Mouse (Mus musculus): Measurements from ENCODE around the gene Capn15. TPM values are rescaled to one million over a fixed set of nuclear protein-coding genes. Genes with fewer than 3 reads are reported as not detected.

The Capn15 gene
- polyA plus RNA-seq, 1 experiment from 2014 or later = 13.9 TPM

GRCm38 (mm10) chr17:26013711-26014110, 28.1 kb upstream of the Capn15 start:
- H3K36me3 ChIP-seq (ENCODE audit: insufficient read depth, low read length) = 0 out of 2 replicates have a peak, but pooled peaks cover 7% of the 10 kb centered on the region
- DNase-seq (ENCODE audit: low spot score) (no peak), ATAC-seq (no peak)
- no peak overlapping the region for H3K4me3 ChIP-seq (ENCODE audit: low read depth, low read length)
- H3K27ac ChIP-seq (ENCODE audit: low read length) = no peak overlapping the region
- H3K27me3 ChIP-seq (replicated peaks; ENCODE audit: insufficient read depth, low read length) = no peaks in the 10 kb centered on the region
- H3K4me1 ChIP-seq (ENCODE audit: insufficient read depth, low read depth, low read length) = no peaks in the 10 kb centered on the region
- H3K9ac ChIP-seq (replicated peaks; ENCODE audit: low read depth) = no peak overlapping the region
- H3K9me3 ChIP-seq (ENCODE audit: low read length) = no peaks in the 10 kb centered on the region
- TF ChIP-seq CTCF (IDR thresholded peaks at IDR 0.05) = no peak
- no peak for TF ChIP-seq EP300 (IDR thresholded peaks at IDR 0.05)
- no peak overlapping the region for H3K4me2 ChIP-seq (replicated peaks; ENCODE audit: low read depth, low read length)
- WGBS = 86% methylated on average over 10 of the region's 10 CpGs

DNA sequence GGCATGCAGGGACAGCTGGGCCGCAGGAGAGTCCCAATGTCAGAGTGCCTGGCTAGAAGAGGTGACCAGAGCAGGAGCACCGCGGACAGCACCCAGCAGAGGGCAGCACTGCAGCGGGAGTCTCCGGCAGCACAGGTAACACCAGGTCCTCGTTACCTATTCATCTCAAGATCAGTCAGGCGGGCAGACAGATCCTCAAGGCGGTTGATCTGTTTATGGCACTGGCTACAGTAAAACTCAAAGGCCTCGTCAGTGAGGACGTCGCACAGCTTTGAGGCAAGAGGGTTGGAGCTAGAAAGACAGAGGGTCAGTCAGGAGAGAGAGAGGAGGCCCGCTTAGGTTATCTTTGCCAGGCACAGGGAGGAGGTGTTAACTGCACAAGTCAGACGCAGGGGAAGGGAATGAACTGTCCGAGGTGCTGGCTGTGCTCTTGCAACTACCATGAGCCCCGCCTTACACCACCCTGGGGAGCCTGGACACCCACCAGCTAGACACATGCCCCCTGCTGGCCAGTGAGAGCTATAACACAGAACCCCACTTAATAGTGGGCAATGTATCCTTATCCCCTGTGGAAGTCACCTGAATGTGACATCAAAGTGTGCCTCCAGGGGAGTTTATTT, 26.4 kb upstream of the Capn15 start:
- Histone ChIP-seq H3K9ac (replicated peaks; ENCODE audit: low read depth) (no peak overlapping the region), H3K4me1 (ENCODE audit: insufficient read depth, low read depth, low read length) (no peaks in the 10 kb centered on the region), H3K36me3 (ENCODE audit: insufficient read depth, low read length) (0 out of 2 replicates have a peak, but pooled peaks cover 7% of the 10 kb centered on the region), H3K9me3 (ENCODE audit: low read length) (no peaks in the 10 kb centered on the region), H3K4me3 (ENCODE audit: low read depth, low read length) (no peak overlapping the region), H3K4me2 (replicated peaks; ENCODE audit: low read depth, low read length) (0 out of 2 replicates have a peak overlapping the region, but pooled peaks have one; percentile 22), H3K27me3 (replicated peaks; ENCODE audit: insufficient read depth, low read length) (no peaks in the 10 kb centered on the region), H3K27ac (ENCODE audit: low read length) (no peak overlapping the region)
- TF ChIP-seq EP300 (IDR thresholded peaks at IDR 0.05) (no peak), CTCF (IDR thresholded peaks at IDR 0.05) (peak; percentile 88)
- peak; percentile 92 for ATAC-seq
- 15% methylated on average over 15 of the region's 15 CpGs for WGBS
- DNase-seq (ENCODE audit: low spot score) = peak; percentile 95

GRCm38 (mm10) chr17:26009540-26009939, 23.9 kb upstream of the Capn15 start:
- DNase-seq (ENCODE audit: low spot score) (peak; percentile 74), ATAC-seq (peak; percentile 57)
- Histone ChIP-seq H3K4me2 (replicated peaks; ENCODE audit: low read depth, low read length) (no peak overlapping the region), H3K27ac (ENCODE audit: low read length) (no peak overlapping the region), H3K36me3 (ENCODE audit: insufficient read depth, low read length) (no peaks in the 10 kb centered on the region), H3K9ac (replicated peaks; ENCODE audit: low read depth) (no peak overlapping the region), H3K4me1 (ENCODE audit: insufficient read depth, low read depth, low read length) (no peaks in the 10 kb centered on the region), H3K4me3 (ENCODE audit: low read depth, low read length) (no peak overlapping the region), H3K9me3 (ENCODE audit: low read length) (no peaks in the 10 kb centered on the region), H3K27me3 (replicated peaks; ENCODE audit: insufficient read depth, low read length) (no peaks in the 10 kb centered on the region)
- TF ChIP-seq CTCF (IDR thresholded peaks at IDR 0.05) = peak; percentile 97
- TF ChIP-seq EP300 (IDR thresholded peaks at IDR 0.05) = no peak
- 27% methylated on average over 4 of the region's 4 CpGs for WGBS

- no peak for TF ChIP-seq CTCF (IDR thresholded peaks at IDR 0.05)
- no peak for TF ChIP-seq EP300 (IDR thresholded peaks at IDR 0.05)
- DNase-seq (ENCODE audit: low spot score) (peak; percentile 3), ATAC-seq (no peak)
- no peak overlapping the region for H3K9ac ChIP-seq (replicated peaks; ENCODE audit: low read depth)
- WGBS = 66% methylated on average over 7 of the region's 7 CpGs
- no peak overlapping the region for H3K4me3 ChIP-seq (ENCODE audit: low read depth, low read length)
- no peaks in the 10 kb centered on the region for H3K9me3 ChIP-seq (ENCODE audit: low read length)
- H3K27me3 ChIP-seq (replicated peaks; ENCODE audit: insufficient read depth, low read length) = no peaks in the 10 kb centered on the region
- H3K4me2 ChIP-seq (replicated peaks; ENCODE audit: low read depth, low read length) = no peak overlapping the region
- H3K27ac ChIP-seq (ENCODE audit: low read length) = no peak overlapping the region
- no peaks in the 10 kb centered on the region for H3K4me1 ChIP-seq (ENCODE audit: insufficient read depth, low read depth, low read length)
- no peaks in the 10 kb centered on the region for H3K36me3 ChIP-seq (ENCODE audit: insufficient read depth, low read length)
These were observed 23.2 kb upstream of the Capn15 start for GRCm38 (mm10) chr17:26008787-26009186.

DNA sequence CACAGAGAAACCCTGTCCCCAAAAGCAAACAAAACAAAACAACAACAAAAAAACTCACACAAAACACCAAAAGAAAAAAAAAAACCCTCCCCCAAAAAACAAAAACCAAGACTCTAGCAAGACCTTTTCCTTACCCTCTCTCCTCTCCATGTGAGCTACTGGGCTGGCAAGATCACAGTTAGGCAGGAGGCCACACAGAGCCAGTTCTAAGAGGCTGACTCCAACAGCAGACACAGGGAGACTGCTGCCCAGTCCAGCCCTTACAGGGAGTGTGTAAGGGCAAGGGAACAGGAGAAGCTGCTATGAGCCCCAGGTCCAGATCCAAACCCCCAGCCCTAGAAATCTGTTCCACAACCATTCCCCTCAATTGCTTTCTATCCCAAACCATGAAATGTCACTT, 22.7 kb upstream of the Capn15 start:
- H3K36me3 ChIP-seq (ENCODE audit: insufficient read depth, low read length) = no peaks in the 10 kb centered on the region; the same call in 1 of the 2 replicates
- DNase-seq (ENCODE audit: low spot score) = no peak
- H3K9me3 ChIP-seq (ENCODE audit: low read length) = no peaks in the 10 kb centered on the region
- TF ChIP-seq CTCF (IDR thresholded peaks at IDR 0.05) (no peak), EP300 (IDR thresholded peaks at IDR 0.05) (no peak)
- no peak overlapping the region for H3K4me2 ChIP-seq (replicated peaks; ENCODE audit: low read depth, low read length)
- ATAC-seq = no peak
- no peak overlapping the region for H3K9ac ChIP-seq (replicated peaks; ENCODE audit: low read depth)
- H3K4me1 ChIP-seq (ENCODE audit: insufficient read depth, low read depth, low read length) = no peaks in the 10 kb centered on the region
- no peaks in the 10 kb centered on the region for H3K27me3 ChIP-seq (replicated peaks; ENCODE audit: insufficient read depth, low read length)
- no peak overlapping the region for H3K27ac ChIP-seq (ENCODE audit: low read length)
- no peak overlapping the region for H3K4me3 ChIP-seq (ENCODE audit: low read depth, low read length)

- Histone ChIP-seq H3K9ac (replicated peaks; ENCODE audit: low read depth) (no peak overlapping the region), H3K27me3 (replicated peaks; ENCODE audit: insufficient read depth, low read length) (no peaks in the 10 kb centered on the region), H3K4me1 (ENCODE audit: insufficient read depth, low read depth, low read length) (no peaks in the 10 kb centered on the region), H3K4me3 (ENCODE audit: low read depth, low read length) (no peak overlapping the region), H3K27ac (ENCODE audit: low read length) (no peak overlapping the region), H3K9me3 (ENCODE audit: low read length) (no peaks in the 10 kb centered on the region), H3K4me2 (replicated peaks; ENCODE audit: low read depth, low read length) (no peak overlapping the region), H3K36me3 (ENCODE audit: insufficient read depth, low read length) (no peaks in the 10 kb centered on the region; the same call in 1 of the 2 replicates)
- 64% methylated on average over 2 of the region's 2 CpGs for WGBS
- ATAC-seq (0 out of 2 replicates have a peak, but pooled peaks have one; percentile 6), DNase-seq (ENCODE audit: low spot score) (peak; percentile 32)
- no peak for TF ChIP-seq EP300 (IDR thresholded peaks at IDR 0.05)
These were observed 22.1 kb upstream of the Capn15 start for GRCm38 (mm10) chr17:26007646-26008045.

All from lung, postnatal 0 days (tissue).